Mouse (Mus musculus) thymus, adult 18-20 months (tissue): ENCODE measurements around the gene Xrcc4.
"Not testable (repeated sequence)": the region's sequence is repeated elsewhere in the genome, so short reads cannot be mapped to it uniquely, and the experiment has no call there.

Source experiments
- DNase-seq, 2 experiments: peaks; one replicate each; pipeline ENCODE4 v3.0.0; 2022; ENCODE audit warnings: mixed read lengths in 2 of 2

Xrcc4 gene

GRCm38 (mm10) chr13:89809024-89809423 lies 280.4 kb downstream of the Xrcc4 start:
- DNase-seq, result no peak

GRCm38 (mm10) chr13:89801901-89802300 lies 287.5 kb downstream of the Xrcc4 start:
- DNase-seq, result no peak

GRCm38 (mm10) chr13:89797721-89798120 lies 291.7 kb downstream of the Xrcc4 start:
- no peak for DNase-seq

- no peak for DNase-seq
Measured at GRCm38 (mm10) chr13:89791475-89791874, 297.9 kb downstream of the Xrcc4 start.

GRCm38 (mm10) chr13:89782886-89783285 lies 306.5 kb downstream of the Xrcc4 start:
- no peak for DNase-seq

GRCm38 (mm10) chr13:89780276-89780675 lies 309.1 kb downstream of the Xrcc4 start:
- DNase-seq, result no peak

GRCm38 (mm10) chr13:89779208-89779911 lies 310.0 kb downstream of the Xrcc4 start:
- no peak for DNase-seq

GRCm38 (mm10) chr13:89777764-89778163 lies 311.6 kb downstream of the Xrcc4 start:
- DNase-seq, result no peak

- no peak for DNase-seq
Measured at GRCm38 (mm10) chr13:89777146-89777545, 312.3 kb downstream of the Xrcc4 start.

- no peak for DNase-seq
Measured at GRCm38 (mm10) chr13:89766551-89766950, 322.9 kb downstream of the Xrcc4 start.

- no peak for DNase-seq
Measured at GRCm38 (mm10) chr13:89765966-89766365, 323.4 kb downstream of the Xrcc4 start.

GRCm38 (mm10) chr13:89762339-89762738 lies 327.1 kb downstream of the Xrcc4 start:
- no peak for DNase-seq

GRCm38 (mm10) chr13:89756347-89756746 lies 333.1 kb downstream of the Xrcc4 start:
- no peak for DNase-seq

GRCm38 (mm10) chr13:89750562-89750961 lies 338.8 kb downstream of the Xrcc4 start:
- DNase-seq, result not testable (repeated sequence)

GRCm38 (mm10) chr13:89743201-89743600 lies 346.2 kb downstream of the Xrcc4 start:
- no peak for DNase-seq

- DNase-seq, result no peak
Measured at GRCm38 (mm10) chr13:89742686-89743200, 346.7 kb downstream of the Xrcc4 start.

- DNase-seq, result peak in 1 of 2 experiments; percentile 2
Measured at GRCm38 (mm10) chr13:89741766-89742685, 347.4 kb downstream of the Xrcc4 start, which contains the start of gene Vcan. TSS of gene Vcan (minus strand) at chr13:89742509.

GRCm38 (mm10) chr13:89741116-89741551 lies 348.3 kb downstream of the Xrcc4 start:
- DNase-seq, result peak in 1 of 2 experiments; percentile 3

GRCm38 (mm10) chr13:89740243-89741115 lies 348.9 kb downstream of the Xrcc4 start:
- peak; percentile 13 to 25 for DNase-seq

- DNase-seq, result no peak
Measured at GRCm38 (mm10) chr13:89739696-89740242, 349.6 kb downstream of the Xrcc4 start.

- DNase-seq, result peak; percentile 57 to 64
Measured at GRCm38 (mm10) chr13:89738776-89739695, 350.4 kb downstream of the Xrcc4 start.
